Mouse (Mus musculus) CD4-positive, CD25-positive, alpha-beta regulatory T cell, adult 4 months (primary cell): ENCODE results near the gene Glis2. TPM values are rescaled to one million over a fixed set of nuclear protein-coding genes. Genes with fewer than 3 reads are reported as not detected.

Source experiments
- ATAC-seq: one replicate; pipeline ENCODE4 v1.8.0; 2017
- polyA plus RNA-seq, 2 experiments: library from polyadenylated mRNA; unstranded; fragments of 100-300 nt; shearing (Covaris generic); gene quantifications; one replicate each; pipeline ENCODE4 v1.2.1; 2017

Gene Glis2
- polyA plus RNA-seq, 2 experiments from 2014 or later: 0.73 TPM; not detected in 1

- no peak for ATAC-seq
These were observed 46.8 kb downstream of the Glis2 start for GRCm38 (mm10) chr16:4641119-4641838.

GRCm38 (mm10) chr16:4642190-4642589 lies 47.7 kb downstream of the Glis2 start:
- ATAC-seq: no peak

- ATAC-seq: no peak
These were observed 48.4 kb downstream of the Glis2 start for GRCm38 (mm10) chr16:4642937-4643336.

GRCm38 (mm10) chr16:4643670-4644419 lies 49.3 kb downstream of the Glis2 start:
- ATAC-seq: no peak

- ATAC-seq: no peak
These were observed 51.4 kb downstream of the Glis2 start for GRCm38 (mm10) chr16:4645867-4646266.

GRCm38 (mm10) chr16:4646831-4647230 lies 52.3 kb downstream of the Glis2 start:
- no peak for ATAC-seq

- no peak for ATAC-seq
These were observed 53.2 kb downstream of the Glis2 start for GRCm38 (mm10) chr16:4647651-4648141.

GRCm38 (mm10) chr16:4648416-4649023 lies 54.0 kb downstream of the Glis2 start:
- no peak for ATAC-seq

- no peak for ATAC-seq
These were observed 54.7 kb downstream of the Glis2 start for GRCm38 (mm10) chr16:4649211-4649610.

- ATAC-seq: no peak
These were observed 55.2 kb downstream of the Glis2 start for GRCm38 (mm10) chr16:4649692-4650091.

- no peak for ATAC-seq
These were observed 55.6 kb downstream of the Glis2 start for GRCm38 (mm10) chr16:4650161-4650560.

- ATAC-seq: no peak
These were observed 56.6 kb downstream of the Glis2 start for GRCm38 (mm10) chr16:4651081-4651480.

- ATAC-seq: no peak
These were observed 57.1 kb downstream of the Glis2 start for GRCm38 (mm10) chr16:4651624-4652023.

GRCm38 (mm10) chr16:4652707-4653416 lies 58.3 kb downstream of the Glis2 start:
- ATAC-seq: no peak

- ATAC-seq: no peak
These were observed 60.2 kb downstream of the Glis2 start for GRCm38 (mm10) chr16:4654706-4655105.

- ATAC-seq: no peak
These were observed 60.8 kb downstream of the Glis2 start for GRCm38 (mm10) chr16:4655251-4655734.

GRCm38 (mm10) chr16:4655764-4656570 lies 61.5 kb downstream of the Glis2 start:
- no peak for ATAC-seq

- ATAC-seq: no peak
These were observed 62.1 kb downstream of the Glis2 start for GRCm38 (mm10) chr16:4656571-4657081.

- ATAC-seq: no peak
These were observed 64.3 kb downstream of the Glis2 start for GRCm38 (mm10) chr16:4658781-4659245.

- ATAC-seq: no peak
These were observed 64.8 kb downstream of the Glis2 start for GRCm38 (mm10) chr16:4659326-4659725.

- ATAC-seq: no peak
These were observed 67.1 kb downstream of the Glis2 start for GRCm38 (mm10) chr16:4661605-4662004.
